Mouse (Mus musculus): ENCODE data around the gene Oma1. TPM values are rescaled to one million over a fixed set of nuclear protein-coding genes. Genes with fewer than 3 reads are reported as not detected.

Gene Oma1
- polyA plus RNA-seq, 1 experiment from 2014 or later, result 15.5 TPM

DNA sequence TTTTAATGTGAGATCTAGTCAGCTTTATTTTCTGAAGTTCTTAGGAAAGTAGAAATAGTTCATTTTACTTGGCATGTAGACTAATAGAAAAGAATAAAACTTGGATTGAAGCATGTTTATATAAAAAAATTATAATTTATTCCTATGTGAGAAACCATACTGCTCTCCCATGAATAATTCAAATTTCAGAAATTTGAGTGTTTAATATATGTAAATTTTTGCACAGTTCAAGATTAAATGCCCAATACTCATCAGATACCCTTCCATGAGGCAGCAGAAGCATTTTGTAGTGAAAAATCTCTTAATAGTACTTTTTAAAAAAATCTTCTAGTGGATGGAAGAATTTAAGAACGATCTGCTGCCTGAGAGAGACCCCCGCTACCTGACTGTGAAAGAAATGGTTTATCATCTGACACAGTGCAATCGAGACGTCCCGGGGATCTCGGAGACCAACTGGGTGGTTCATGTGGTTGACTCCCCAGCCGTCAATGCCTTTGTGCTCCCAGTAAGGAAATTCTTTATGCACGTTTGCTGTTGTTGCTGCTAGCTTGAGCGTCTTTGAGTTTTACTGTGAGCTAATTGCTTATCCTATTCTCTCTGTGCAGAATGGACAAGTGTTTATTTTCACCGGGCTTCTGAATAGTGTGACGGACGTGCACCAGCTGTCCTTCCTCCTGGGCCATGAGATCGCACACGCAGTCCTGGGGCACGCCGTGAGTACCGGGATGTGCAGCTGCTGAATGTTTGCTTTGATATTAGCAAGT, 11.3 kb downstream of the Oma1 start:
- 11% methylated on average over 17 of the region's 17 CpGs for WGBS
- Histone ChIP-seq H3K27ac (replicated peaks) (peak overlapping the region; percentile 66), H3K27me3 (no peaks in the 10 kb centered on the region), H3K9ac (replicated peaks) (peak overlapping the region; percentile 24; the same call in 1 of the 2 replicates), H3K4me1 (peaks cover 6% of the 10 kb centered on the region; the same call in 1 of the 2 replicates), H3K4me3 (peak overlapping the region; percentile 24), H3K9me3 (no peaks in the 10 kb centered on the region), H3K36me3 (no peaks in the 10 kb centered on the region), H3K4me2 (replicated peaks) (peak overlapping the region; percentile 35)
- peak; percentile 87 for ATAC-seq (replicated peaks)

DNA sequence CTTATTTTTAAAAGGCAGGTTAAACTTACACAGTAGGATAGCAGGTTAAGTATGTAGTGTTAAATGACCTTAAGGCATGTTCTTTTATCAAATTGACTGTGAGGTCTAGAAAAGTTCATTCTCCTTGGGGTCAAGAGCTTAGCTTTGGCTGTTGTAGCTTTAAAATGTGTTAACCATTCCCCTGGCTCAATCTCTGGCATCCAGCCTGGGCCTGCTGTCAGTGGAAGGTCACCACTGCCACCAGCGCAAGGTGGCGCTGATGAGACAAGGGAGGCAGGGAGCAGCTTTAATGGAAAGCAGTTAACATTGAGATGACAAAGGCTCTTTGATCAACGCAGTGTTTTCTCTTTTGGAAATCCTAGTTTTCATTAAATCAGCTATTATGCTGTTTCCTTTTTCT, 13.4 kb downstream of the Oma1 start:
- Histone ChIP-seq H3K9ac (replicated peaks) (no peak overlapping the region), H3K9me3 (no peaks in the 10 kb centered on the region), H3K27me3 (no peaks in the 10 kb centered on the region), H3K4me1 (peaks cover 6% of the 10 kb centered on the region; the same call in 1 of the 2 replicates), H3K27ac (replicated peaks) (no peak overlapping the region), H3K4me2 (replicated peaks) (no peak overlapping the region), H3K4me3 (no peak overlapping the region), H3K36me3 (0 out of 2 replicates have a peak, but pooled peaks cover 2% of the 10 kb centered on the region)
- 77% methylated on average over 3 of the region's 3 CpGs for WGBS
- ATAC-seq (replicated peaks), result no peak

DNA sequence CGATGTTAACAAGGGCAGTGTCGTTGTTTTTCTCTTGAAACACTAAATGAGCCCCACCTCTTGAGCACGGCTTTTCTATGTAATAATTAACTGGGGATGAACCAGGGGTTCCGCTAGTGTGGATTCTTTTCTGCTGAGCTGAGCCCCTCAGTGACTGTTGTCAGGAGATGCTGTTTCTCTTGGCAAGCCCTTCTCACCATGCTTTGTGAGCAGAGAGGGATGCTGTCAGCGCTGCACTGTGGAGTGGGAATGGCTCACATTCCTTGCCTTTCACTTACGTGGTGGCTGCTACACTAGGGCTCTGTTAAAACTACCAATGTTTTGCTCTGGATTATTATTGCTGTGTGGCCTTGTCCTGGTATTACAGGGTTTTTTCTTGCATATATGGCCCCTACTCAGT, 15.7 kb downstream of the Oma1 start:
- Histone ChIP-seq H3K4me2 (replicated peaks) (no peak overlapping the region), H3K9me3 (no peaks in the 10 kb centered on the region), H3K27me3 (no peaks in the 10 kb centered on the region), H3K36me3 (peaks cover 8% of the 10 kb centered on the region), H3K4me1 (peaks cover 6% of the 10 kb centered on the region; the same call in 1 of the 2 replicates), H3K9ac (replicated peaks) (no peak overlapping the region), H3K4me3 (no peak overlapping the region), H3K27ac (replicated peaks) (no peak overlapping the region)
- 0 out of 2 replicates have a peak, but pooled peaks have one; percentile 35 for ATAC-seq (replicated peaks)
- WGBS, result 24% methylated on average over 6 of the region's 6 CpGs

DNA sequence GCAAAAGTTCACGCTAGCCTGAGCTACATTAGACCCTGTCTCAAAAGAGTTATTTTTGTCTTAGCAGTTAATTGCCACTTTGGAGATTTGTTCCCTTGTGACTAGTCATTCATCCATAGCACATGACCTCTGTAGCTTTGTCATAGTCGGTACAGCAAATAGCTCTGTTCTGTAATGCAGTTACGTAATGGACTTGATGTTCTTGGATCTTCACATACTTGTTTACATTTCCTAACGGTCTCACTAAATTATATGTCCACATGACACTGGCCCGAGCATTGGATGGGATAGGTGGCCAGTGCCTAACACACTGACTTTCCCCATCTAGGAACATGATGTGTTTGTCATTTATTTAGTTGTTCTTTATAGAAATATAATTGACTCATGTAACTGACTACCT, 21.5 kb downstream of the Oma1 start:
- no peaks in the 10 kb centered on the region for H3K4me1 ChIP-seq
- H3K4me3 ChIP-seq, result no peak overlapping the region
- 77% methylated on average over 5 of the region's 5 CpGs for WGBS
- H3K9me3 ChIP-seq, result no peaks in the 10 kb centered on the region
- no peak for ATAC-seq (replicated peaks)
- no peaks in the 10 kb centered on the region for H3K27me3 ChIP-seq
- no peak overlapping the region for H3K27ac ChIP-seq (replicated peaks)
- H3K36me3 ChIP-seq, result peaks cover 8% of the 10 kb centered on the region
- H3K9ac ChIP-seq (replicated peaks), result no peak overlapping the region
- H3K4me2 ChIP-seq (replicated peaks), result no peak overlapping the region

DNA sequence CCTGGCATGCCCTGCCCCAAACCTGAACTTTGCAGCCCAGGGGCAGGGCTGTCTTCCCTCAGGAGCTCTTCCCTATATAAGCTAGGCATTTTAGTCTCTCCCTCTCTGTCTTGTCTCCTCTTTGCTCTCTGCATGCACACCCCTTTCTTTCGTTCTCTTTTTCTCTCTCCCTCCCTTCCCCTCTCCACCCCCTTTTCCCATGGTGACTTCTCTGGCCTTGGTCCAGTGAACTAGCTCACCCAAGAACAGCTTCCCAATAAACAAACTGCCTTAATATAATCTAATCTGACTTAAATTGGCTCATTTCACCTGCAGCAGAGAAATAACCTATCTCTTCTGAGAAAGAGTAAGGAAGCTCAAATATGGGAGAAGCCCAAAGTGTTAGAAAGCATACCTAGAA, 27.1 kb downstream of the Oma1 start:
- Histone ChIP-seq H3K27me3 (no peaks in the 10 kb centered on the region), H3K4me1 (no peaks in the 10 kb centered on the region), H3K4me3 (no peak overlapping the region), H3K4me2 (replicated peaks) (no peak overlapping the region), H3K36me3 (no peaks in the 10 kb centered on the region), H3K27ac (replicated peaks) (no peak overlapping the region), H3K9me3 (no peaks in the 10 kb centered on the region), H3K9ac (replicated peaks) (no peak overlapping the region)
- WGBS, result 38% methylated on average over 1 of the region's 1 CpGs
- no peak for ATAC-seq (replicated peaks)

DNA sequence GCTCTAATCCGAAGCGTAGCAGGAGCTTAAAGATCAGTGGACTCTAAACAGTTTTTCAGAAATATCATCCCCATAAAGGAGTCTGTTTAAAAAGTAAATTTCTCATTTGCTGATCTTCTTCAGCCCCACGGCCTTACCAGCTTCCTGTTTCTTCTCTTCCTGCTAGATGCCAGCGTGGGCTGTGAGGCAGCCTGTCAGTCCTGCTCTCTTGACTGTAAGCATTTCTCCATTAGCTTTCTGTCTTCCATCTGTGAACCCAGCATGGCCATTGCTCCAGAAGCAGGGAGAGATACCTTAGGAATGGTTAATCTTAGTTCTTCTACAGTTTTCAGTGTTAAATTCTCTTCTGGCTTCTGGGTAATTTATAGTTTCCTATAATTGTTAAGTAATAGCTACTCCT, 28.0 kb downstream of the Oma1 start:
- Histone ChIP-seq H3K4me2 (replicated peaks) (no peak overlapping the region), H3K9me3 (no peaks in the 10 kb centered on the region), H3K27me3 (no peaks in the 10 kb centered on the region), H3K4me1 (no peaks in the 10 kb centered on the region), H3K9ac (replicated peaks) (no peak overlapping the region), H3K4me3 (no peak overlapping the region), H3K27ac (replicated peaks) (no peak overlapping the region), H3K36me3 (no peaks in the 10 kb centered on the region)
- no peak for ATAC-seq (replicated peaks)
- WGBS, result 76% methylated on average over 4 of the region's 4 CpGs

DNA sequence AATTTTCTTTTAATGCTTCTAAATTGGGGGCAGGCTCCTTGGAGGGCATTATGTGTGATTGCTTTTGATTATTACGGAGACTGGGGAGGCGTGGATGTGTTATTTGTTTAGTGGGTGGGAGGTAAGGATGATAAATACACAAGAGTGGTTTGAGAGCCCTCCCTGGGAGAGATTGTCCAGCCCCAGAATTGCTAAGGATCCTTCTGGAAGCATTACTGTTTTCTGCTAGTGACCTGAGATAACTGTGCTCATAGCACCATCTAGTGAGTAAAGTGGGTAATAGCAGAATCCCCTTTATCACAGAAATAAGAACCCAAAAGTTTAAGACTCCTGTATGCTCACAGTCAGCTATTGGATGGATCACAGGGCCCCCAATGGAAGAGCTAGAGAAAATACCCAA, 32.4 kb downstream of the Oma1 start:
- Histone ChIP-seq H3K27ac (replicated peaks) (no peak overlapping the region), H3K4me3 (no peak overlapping the region), H3K27me3 (no peaks in the 10 kb centered on the region), H3K36me3 (no peaks in the 10 kb centered on the region), H3K4me1 (no peaks in the 10 kb centered on the region), H3K4me2 (replicated peaks) (no peak overlapping the region), H3K9ac (replicated peaks) (no peak overlapping the region), H3K9me3 (no peaks in the 10 kb centered on the region)
- ATAC-seq (replicated peaks), result peak; percentile 55; the same call in 1 of the 2 replicates
- WGBS, result 20% methylated on average over 2 of the region's 2 CpGs

DNA sequence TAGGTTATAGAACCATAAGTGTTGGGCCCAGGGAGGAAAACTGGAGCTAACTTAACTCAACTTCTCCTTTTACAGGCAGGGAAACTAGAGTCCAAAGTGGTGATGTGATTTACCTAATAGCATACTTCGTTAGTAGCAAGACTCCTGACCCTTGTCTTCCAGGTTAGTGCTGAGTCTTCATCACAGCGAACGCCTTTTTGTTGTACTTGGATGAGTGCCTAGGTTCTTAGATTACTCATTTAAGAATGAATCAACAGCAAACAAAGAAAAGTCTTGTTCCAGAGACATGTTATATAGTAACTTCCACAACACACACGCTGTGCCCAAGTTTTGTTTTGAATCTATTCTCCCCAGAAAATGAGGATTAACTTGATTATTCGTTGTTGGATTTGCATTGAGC, 33.2 kb downstream of the Oma1 start:
- Histone ChIP-seq H3K9ac (replicated peaks) (no peak overlapping the region), H3K4me2 (replicated peaks) (no peak overlapping the region), H3K27me3 (no peaks in the 10 kb centered on the region), H3K4me1 (no peaks in the 10 kb centered on the region), H3K36me3 (no peaks in the 10 kb centered on the region), H3K4me3 (no peak overlapping the region), H3K9me3 (no peaks in the 10 kb centered on the region), H3K27ac (replicated peaks) (no peak overlapping the region)
- WGBS, result 36% methylated on average over 5 of the region's 5 CpGs
- no peak for ATAC-seq (replicated peaks)

DNA sequence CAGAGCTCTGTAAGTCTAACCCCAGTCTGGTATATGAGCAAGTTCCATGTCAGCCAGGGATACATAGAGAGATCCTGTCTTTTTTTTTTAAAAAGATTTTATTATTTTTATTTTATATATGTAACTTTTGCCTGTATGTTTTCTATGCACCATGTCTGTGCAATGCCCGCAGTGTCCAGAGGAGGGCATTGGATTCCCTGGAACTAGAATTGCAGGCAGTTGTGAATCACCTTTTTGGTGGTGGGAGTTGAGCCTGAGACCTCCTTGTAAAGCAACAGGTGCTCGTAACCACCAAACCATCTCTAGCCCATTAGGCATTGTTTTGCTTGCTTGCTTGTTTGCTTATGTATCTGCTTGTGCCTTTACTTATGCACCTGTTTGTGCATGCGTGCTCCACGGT, 35.6 kb downstream of the Oma1 start:
- ATAC-seq (replicated peaks), result no peak
- Histone ChIP-seq H3K9ac (replicated peaks) (no peak overlapping the region), H3K9me3 (no peaks in the 10 kb centered on the region), H3K4me2 (replicated peaks) (no peak overlapping the region), H3K27me3 (no peaks in the 10 kb centered on the region), H3K4me1 (0 out of 2 replicates have a peak, but pooled peaks cover 2% of the 10 kb centered on the region), H3K4me3 (no peak overlapping the region), H3K36me3 (no peaks in the 10 kb centered on the region), H3K27ac (replicated peaks) (no peak overlapping the region)
- 86% methylated on average over 4 of the region's 4 CpGs for WGBS

DNA sequence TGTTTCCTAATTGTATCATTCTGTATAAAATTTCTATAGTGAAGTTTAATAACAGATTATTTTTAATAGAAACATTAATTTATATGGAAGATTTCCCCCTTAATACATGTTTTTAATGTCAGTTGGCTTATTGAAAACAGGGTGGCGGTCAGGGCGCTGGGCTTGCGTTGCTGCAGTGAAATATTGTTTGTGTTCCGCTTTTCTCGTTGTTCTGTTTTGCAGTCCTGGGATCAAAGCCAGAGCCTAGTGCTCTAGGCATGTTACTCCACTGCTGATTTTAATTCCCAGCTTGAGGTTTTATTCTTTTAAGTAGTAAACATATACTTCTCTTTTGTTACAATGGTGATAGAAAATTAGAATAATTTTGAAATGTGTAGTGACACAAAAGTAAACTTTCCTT, 39.3 kb downstream of the Oma1 start:
- no peaks in the 10 kb centered on the region for H3K27me3 ChIP-seq
- H3K36me3 ChIP-seq, result no peaks in the 10 kb centered on the region
- 57% methylated on average over 5 of the region's 5 CpGs for WGBS
- H3K4me3 ChIP-seq, result no peak overlapping the region
- no peak for ATAC-seq (replicated peaks)
- H3K27ac ChIP-seq (replicated peaks), result no peak overlapping the region
- H3K4me2 ChIP-seq (replicated peaks), result no peak overlapping the region
- no peak overlapping the region for H3K9ac ChIP-seq (replicated peaks)
- H3K4me1 ChIP-seq, result 0 out of 2 replicates have a peak, but pooled peaks cover 2% of the 10 kb centered on the region
- H3K9me3 ChIP-seq, result no peaks in the 10 kb centered on the region

DNA sequence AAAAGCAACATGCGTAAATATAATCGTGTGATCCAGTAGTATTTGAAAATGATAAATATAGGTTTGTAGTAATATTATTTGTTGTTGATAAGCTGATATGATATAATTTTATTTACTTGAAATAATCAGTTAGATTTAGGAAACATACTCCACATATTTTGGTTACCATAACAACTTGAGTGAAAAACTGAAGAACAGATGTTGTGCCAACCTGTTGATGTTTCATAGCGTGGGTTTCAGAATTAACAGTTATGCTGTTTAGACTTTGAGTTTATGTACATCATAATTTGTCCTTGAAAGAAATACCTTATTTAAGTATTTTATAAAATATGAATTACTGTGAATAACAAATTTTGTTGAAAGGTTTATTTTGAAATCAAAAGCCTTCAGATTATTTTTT, 43.8 kb downstream of the Oma1 start:
- no peak for ATAC-seq (replicated peaks)
- Histone ChIP-seq H3K27ac (replicated peaks) (no peak overlapping the region), H3K27me3 (no peaks in the 10 kb centered on the region), H3K9me3 (no peaks in the 10 kb centered on the region), H3K4me3 (no peak overlapping the region), H3K9ac (replicated peaks) (no peak overlapping the region), H3K36me3 (no peaks in the 10 kb centered on the region), H3K4me2 (replicated peaks) (no peak overlapping the region), H3K4me1 (0 out of 2 replicates have a peak, but pooled peaks cover 2% of the 10 kb centered on the region)
- WGBS, result 86% methylated on average over 3 of the region's 3 CpGs

DNA sequence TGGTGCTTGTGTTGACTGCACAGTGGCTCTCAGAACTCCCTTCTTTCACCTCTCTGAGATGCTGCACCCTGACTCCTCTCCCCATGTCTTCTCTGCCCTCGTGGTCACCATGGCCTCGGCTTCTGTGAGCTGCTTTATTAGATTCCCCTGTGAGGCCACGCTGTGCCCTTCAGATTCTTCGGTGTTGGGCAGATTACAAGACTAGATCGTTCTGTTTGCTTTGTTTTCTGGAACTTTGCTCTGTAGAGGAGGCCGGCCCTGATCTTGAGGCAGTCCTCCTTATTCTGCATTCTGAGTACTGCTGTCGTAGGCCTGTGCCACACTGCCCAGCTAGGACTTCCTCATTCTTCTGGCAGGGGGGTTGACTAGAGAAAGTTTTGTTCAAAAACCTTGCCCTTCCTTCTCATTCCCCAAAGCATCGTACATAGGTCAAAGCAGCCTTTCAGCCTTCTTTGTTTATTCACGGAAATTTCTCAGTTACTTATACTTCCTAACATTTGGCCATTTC, 45.4 kb downstream of the Oma1 start:
- WGBS, result 86% methylated on average over 9 of the region's 9 CpGs

More for the DNA sequence above, 45.4 kb downstream of the Oma1 start:
- no peak for ATAC-seq (replicated peaks)
- Histone ChIP-seq H3K4me2 (replicated peaks) (no peak overlapping the region), H3K36me3 (no peaks in the 10 kb centered on the region), H3K9ac (replicated peaks) (no peak overlapping the region), H3K27ac (replicated peaks) (no peak overlapping the region), H3K27me3 (no peaks in the 10 kb centered on the region), H3K4me1 (no peaks in the 10 kb centered on the region), H3K4me3 (no peak overlapping the region), H3K9me3 (no peaks in the 10 kb centered on the region)

Measured in forebrain, embryonic 15.5 days (tissue).